Mouse (Mus musculus): ENCODE results near the gene 1110051M20Rik. TPM values are rescaled to one million over a fixed set of nuclear protein-coding genes. Genes with fewer than 3 reads are reported as not detected.
"Not testable (repeated sequence)": the region's sequence is repeated elsewhere in the genome, so short reads cannot be mapped to it uniquely, and the experiment has no call there.

1110051M20Rik gene
- total RNA-seq, 2 experiments from 2014 or later: 99.7 to 106 TPM

GRCm38 (mm10) chr2:91255661-91256150 is 188.8 kb downstream of the 1110051M20Rik start, which contains the start of gene Pacsin3:
TSS of gene Pacsin3 (plus strand) at chr2:91255954.
- intact Hi-C loops (cut with DNase I): no loop called here
- peak; percentile 21 to 70 for DNase-seq (ENCODE audit: extremely low spot score in 1 of 2, low spot score in 2 of 2)

- DNase-seq (ENCODE audit: extremely low spot score in 1 of 2, low spot score in 2 of 2): no peak
- intact Hi-C loops (cut with DNase I): no loop called here
These were observed 189.7 kb downstream of the 1110051M20Rik start for GRCm38 (mm10) chr2:91254725-91255380.

GRCm38 (mm10) chr2:91252512-91252911 is 192.0 kb downstream of the 1110051M20Rik start:
- no peak for DNase-seq (ENCODE audit: extremely low spot score in 1 of 2, low spot score in 2 of 2)
- intact Hi-C loops (cut with DNase I): no loop called here

- intact Hi-C loops (cut with DNase I): no loop called here
- DNase-seq (ENCODE audit: extremely low spot score in 1 of 2, low spot score in 2 of 2): no peak
These were observed 192.5 kb downstream of the 1110051M20Rik start for GRCm38 (mm10) chr2:91252001-91252400.

GRCm38 (mm10) chr2:91248366-91248765 is 196.1 kb downstream of the 1110051M20Rik start:
- no peak for DNase-seq (ENCODE audit: extremely low spot score in 1 of 2, low spot score in 2 of 2)
- intact Hi-C loops (cut with DNase I): no loop called here

- intact Hi-C loops (cut with DNase I): no loop called here
These were observed 199.8 kb downstream of the 1110051M20Rik start for GRCm38 (mm10) chr2:91244557-91245228.

GRCm38 (mm10) chr2:91243416-91243815 is 201.1 kb downstream of the 1110051M20Rik start:
- peak; percentile 41 to 56 for DNase-seq (ENCODE audit: extremely low spot score in 1 of 2, low spot score in 2 of 2)
- intact Hi-C loops (cut with DNase I): no loop called here

More at GRCm38 (mm10) chr2:91244557-91245228, 199.8 kb downstream of the 1110051M20Rik start:
- no peak for DNase-seq (ENCODE audit: extremely low spot score in 1 of 2, low spot score in 2 of 2)

GRCm38 (mm10) chr2:91242547-91242946 is 202.0 kb downstream of the 1110051M20Rik start:
- intact Hi-C loops (cut with DNase I): no loop called here
- DNase-seq (ENCODE audit: extremely low spot score in 1 of 2, low spot score in 2 of 2): no peak

GRCm38 (mm10) chr2:91237511-91238080 is 206.9 kb downstream of the 1110051M20Rik start:
- DNase-seq (ENCODE audit: extremely low spot score in 1 of 2, low spot score in 2 of 2); intact Hi-C loops (cut with DNase I): not testable (repeated sequence)

GRCm38 (mm10) chr2:91236601-91237510 is 207.6 kb downstream of the 1110051M20Rik start, which contains the start of gene Ddb2:
TSS of gene Ddb2 (minus strand) at chr2:91236982.
- DNase-seq (ENCODE audit: extremely low spot score in 1 of 2, low spot score in 2 of 2): peak; percentile 84 to 97
- intact Hi-C loops (cut with DNase I): no loop called here

- DNase-seq (ENCODE audit: extremely low spot score in 1 of 2, low spot score in 2 of 2): no peak
- intact Hi-C loops (cut with DNase I): no loop called here
These were observed 214.8 kb downstream of the 1110051M20Rik start for GRCm38 (mm10) chr2:91229735-91230134.

Small RNA genes within 50 kb of the gene (microRNA-seq; reads per million reads assigned to microRNA genes)
- not detected for gene Gm22071

Other genes starting within 250 kb of the 1110051M20Rik start
- gene Nr1h3, start 241.9 kb downstream of the 1110051M20Rik start, total RNA-seq (2021): 1 to 10 TPM; 1.5 TPM
- 10 to 100 TPM; 46.6 to 51.7 TPM for gene Acp2, start 241.8 kb downstream of the 1110051M20Rik start, total RNA-seq (2021)
- gene Ddb2, start 207.7 kb downstream of the 1110051M20Rik start, total RNA-seq (2021): 10 to 100 TPM; 10.2 to 11.3 TPM
- 10 to 100 TPM; 36.4 to 38.7 TPM for gene Pacsin3, start 188.8 kb downstream of the 1110051M20Rik start, total RNA-seq (2021)
- 10 to 100 TPM; 60.5 to 61.6 TPM for gene Arfgap2, start 179.7 kb downstream of the 1110051M20Rik start, total RNA-seq (2021)
- 10 to 100 TPM; 26.3 to 26.4 TPM for gene Lrp4, start 12.8 kb upstream of the 1110051M20Rik start, total RNA-seq (2021)
- gene Ckap5, start 82.1 kb upstream of the 1110051M20Rik start, total RNA-seq (2021): 100 to 1,000 TPM; 130 to 145 TPM
- under 1 TPM; 0.14 to 0.19 TPM for gene F2, start 191.7 kb upstream of the 1110051M20Rik start, total RNA-seq (2021)
- gene Zfp408, start 205.1 kb upstream of the 1110051M20Rik start, total RNA-seq (2021): 10 to 100 TPM; 16.7 to 17.6 TPM
- gene Arhgap1, start 205.2 kb upstream of the 1110051M20Rik start, total RNA-seq (2021): 10 to 100 TPM; 80.2 to 81.5 TPM